Mouse (Mus musculus) testis, adult 2 months (tissue): ENCODE results near the gene Lrrc28.

Experiments
- CTCF ChIP-seq: fragments of 200-500 bp; IDR thresholded peaks from 2 replicates; pipeline ENCODE4 v1.5.1; 2012; ENCODE audit warnings: low read depth, mild to moderate bottlenecking, inconsistent platforms, low read length, moderate library complexity; ENCODE audit not compliant: control insufficient read depth, insufficient read depth, insufficient replicate concordance
- POLR2A ChIP-seq: fragments of 200-500 bp; IDR thresholded peaks from 2 replicates; pipeline ENCODE4 v1.6.1; 2012; ENCODE audit warnings: low read depth, mild to moderate bottlenecking, inconsistent platforms, low read length, moderate library complexity; ENCODE audit not compliant: control insufficient read depth

DNA sequence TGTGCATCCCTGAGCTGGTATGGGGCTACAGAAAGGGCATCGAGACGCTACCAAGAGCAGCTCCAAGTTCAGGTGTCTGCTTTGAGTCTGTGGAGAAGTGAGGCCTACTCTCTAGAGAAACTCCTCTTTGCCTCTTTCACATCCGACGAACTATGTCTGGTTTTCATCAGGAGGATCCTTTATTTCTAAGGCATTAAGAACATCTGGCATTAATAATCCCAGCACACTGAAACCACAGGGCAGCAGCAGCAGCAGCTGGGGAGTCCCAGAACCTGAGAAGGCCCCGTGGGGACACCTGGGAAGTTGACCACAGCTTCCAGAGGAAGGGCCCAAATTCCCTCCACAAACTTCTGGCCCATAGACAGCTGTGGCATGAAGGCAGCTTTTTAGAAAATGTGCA, 144.2 kb downstream of the Lrrc28 start:
- TF ChIP-seq CTCF = no peak
- TF ChIP-seq POLR2A = no peak
